Mouse (Mus musculus) thymus, adult 2 months (tissue): Measurements from ENCODE around the gene Flywch2. TPM values are rescaled to one million over a fixed set of nuclear protein-coding genes. Genes with fewer than 3 reads are reported as not detected.

Experiments used
- DNase-seq: peaks from one replicate; pipeline ENCODE4 v3.0.0; 2021
- H3K27ac ChIP-seq: fragments of 200-500 bp; 2 replicates; pipeline ENCODE4 v1.5.1; 2012; ENCODE audit warnings: low read length, control low read depth; ENCODE audit not compliant: control insufficient read depth, insufficient read depth
- H3K27me3 ChIP-seq: fragments of 200-500 bp; 2 replicates; pipeline ENCODE4 v1.6.1; 2012; ENCODE audit warnings: mild to moderate bottlenecking, low read length, moderate library complexity, mixed read lengths; ENCODE audit not compliant: control insufficient read depth, insufficient read depth
- H3K36me3 ChIP-seq: fragments of 200-500 bp; 2 replicates; pipeline ENCODE4 v1.6.1; 2012; ENCODE audit warnings: mild to moderate bottlenecking, low read length, moderate library complexity; ENCODE audit not compliant: control insufficient read depth, insufficient read depth
- H3K4me1 ChIP-seq: fragments of 200-500 bp; replicated peaks from 2 replicates; pipeline ENCODE4 v1.6.1; 2012; ENCODE audit warnings: low read length; ENCODE audit not compliant: control insufficient read depth, insufficient read depth
- H3K4me3 ChIP-seq: fragments of 200-500 bp; 2 replicates; pipeline ENCODE4 v1.5.1; 2012; ENCODE audit warnings: mild to moderate bottlenecking, low read length, control low read depth, moderate library complexity; ENCODE audit not compliant: control insufficient read depth, insufficient read depth
- CTCF ChIP-seq: fragments of 200-500 bp; IDR thresholded peaks from 2 replicates; pipeline ENCODE4 v1.5.1; 2012; ENCODE audit warnings: mild to moderate bottlenecking, control low read depth, low read length, moderate library complexity, borderline replicate concordance; ENCODE audit not compliant: control insufficient read depth, poor library complexity, insufficient read depth; ENCODE audit errors: extremely low read depth
- POLR2A ChIP-seq: fragments of 200-500 bp; IDR thresholded peaks from 2 replicates; pipeline ENCODE4 v1.6.1; 2012; ENCODE audit warnings: mild to moderate bottlenecking, low read length, control low read depth, moderate library complexity; ENCODE audit not compliant: control insufficient read depth, poor library complexity, insufficient read depth; ENCODE audit errors: extremely low read depth
- WGBS: fragments of 180-500 bp; shearing (Covaris S2); methylation state at CpG from one replicate; pipeline ENCODE4 v1.1.7; 2018; 5-methylcytosine and 5-hydroxymethylcytosine counted together
- polyA plus RNA-seq: library from polyadenylated mRNA; depleted of rRNA; stranded (reverse); fragments of >200 nt; gene quantifications from 2 replicates; pipeline ENCODE4 v1.2.3, GENCODE M21; 2012

Flywch2 gene
- polyA plus RNA-seq, 1 experiment: 4.0 TPM

- 68% methylated on average over 25 of the region's 25 CpGs for WGBS
- no peak for TF ChIP-seq CTCF
- TF ChIP-seq POLR2A: no peak
- Histone ChIP-seq H3K4me3 (no peak overlapping the region), H3K27ac (no peak overlapping the region), H3K4me1 (peaks cover 12% of the 10 kb centered on the region), H3K27me3 (no peaks in the 10 kb centered on the region), H3K36me3 (peaks cover 44% of the 10 kb centered on the region)
- no peak for DNase-seq
These were observed 21.0 kb upstream of the Flywch2 start for GRCm38 (mm10) chr17:23806867-23807266.

GRCm38 (mm10) chr17:23804426-23805085 is 18.7 kb upstream of the Flywch2 start:
- Histone ChIP-seq H3K27ac (peak overlapping the region; percentile 36), H3K36me3 (peaks cover 21% of the 10 kb centered on the region), H3K4me3 (peak overlapping the region; percentile 82), H3K4me1 (peaks cover 12% of the 10 kb centered on the region), H3K27me3 (no peaks in the 10 kb centered on the region)
- TF ChIP-seq CTCF (no peak), POLR2A (no peak)
- no peak for DNase-seq
- WGBS: 0% methylated on average over 8 of the region's 8 CpGs

GRCm38 (mm10) chr17:23803366-23804041 is 17.6 kb upstream of the Flywch2 start:
- Histone ChIP-seq H3K36me3 (peaks cover 11% of the 10 kb centered on the region), H3K27me3 (no peaks in the 10 kb centered on the region), H3K4me1 (peaks cover 12% of the 10 kb centered on the region), H3K27ac (peak overlapping the region; percentile 36), H3K4me3 (peak overlapping the region; percentile 82)
- DNase-seq: peak; percentile 75
- WGBS: under 1% methylated on average over 82 of the region's 83 CpGs
- TF ChIP-seq POLR2A: no peak
- no peak for TF ChIP-seq CTCF

GRCm38 (mm10) chr17:23802746-23803365 is 17.0 kb upstream of the Flywch2 start:
- Histone ChIP-seq H3K4me1 (peaks cover 12% of the 10 kb centered on the region), H3K4me3 (peak overlapping the region; percentile 82), H3K36me3 (peaks cover 4% of the 10 kb centered on the region), H3K27me3 (no peaks in the 10 kb centered on the region), H3K27ac (peak overlapping the region; percentile 64)
- under 1% methylated on average over 60 of the region's 60 CpGs for WGBS
- TF ChIP-seq POLR2A (peak; percentile 94), CTCF (0 out of 2 replicates have a peak, but pooled peaks have one; percentile 12)
- DNase-seq: peak; percentile 96

GRCm38 (mm10) chr17:23801627-23802026 is 15.7 kb upstream of the Flywch2 start:
- DNase-seq: no peak
- peaks cover 7% of the 10 kb centered on the region for H3K4me1 ChIP-seq
- H3K4me3 ChIP-seq: no peak overlapping the region
- H3K36me3 ChIP-seq: no peaks in the 10 kb centered on the region
- TF ChIP-seq CTCF: no peak
- TF ChIP-seq POLR2A: no peak
- no peak overlapping the region for H3K27ac ChIP-seq
- WGBS: 96% methylated on average over 10 of the region's 10 CpGs
- H3K27me3 ChIP-seq: no peaks in the 10 kb centered on the region

GRCm38 (mm10) chr17:23797316-23797715 is 11.4 kb upstream of the Flywch2 start:
- peaks cover 2% of the 10 kb centered on the region for H3K4me1 ChIP-seq
- TF ChIP-seq CTCF (no peak), POLR2A (no peak)
- H3K27ac ChIP-seq: no peak overlapping the region
- H3K36me3 ChIP-seq: no peaks in the 10 kb centered on the region
- H3K27me3 ChIP-seq: no peaks in the 10 kb centered on the region
- 11% methylated on average over 7 of the region's 7 CpGs for WGBS
- no peak for DNase-seq
- no peak overlapping the region for H3K4me3 ChIP-seq
